Mouse (Mus musculus) left cerebral cortex, adult 6 months (tissue): ENCODE results near the gene Rnf223. TPM values are rescaled to one million over a fixed set of nuclear protein-coding genes. Genes with fewer than 3 reads are reported as not detected.

Source experiments
- long read RNA-seq, 2 experiments: library from polyadenylated mRNA; unstranded; transcript quantifications; one replicate each; pipeline ENCODE4 v2.0.0; 2019 to 2020
- polyA plus RNA-seq: library from polyadenylated mRNA; unstranded; fragments of <200 nt; fragmentation: Nextera tagmentation; gene quantifications from 2 replicates; pipeline ENCODE4 v1.2.3, GENCODE M21; 2021

The Rnf223 gene
- 0.06 and 0.13 TPM in 2 replicates for polyA plus RNA-seq
- long read RNA-seq, experiment 1, partial matches to known transcripts = 0 of 1 reads
- long read RNA-seq, experiment 1, other reads (novel, unspliced or antisense) = 1 of 1 reads
- long read RNA-seq, experiment 2, partial matches to known transcripts = 0 of 1 reads
- long read RNA-seq, experiment 2, other reads (novel, unspliced or antisense) = 0 of 1 reads

DNA sequence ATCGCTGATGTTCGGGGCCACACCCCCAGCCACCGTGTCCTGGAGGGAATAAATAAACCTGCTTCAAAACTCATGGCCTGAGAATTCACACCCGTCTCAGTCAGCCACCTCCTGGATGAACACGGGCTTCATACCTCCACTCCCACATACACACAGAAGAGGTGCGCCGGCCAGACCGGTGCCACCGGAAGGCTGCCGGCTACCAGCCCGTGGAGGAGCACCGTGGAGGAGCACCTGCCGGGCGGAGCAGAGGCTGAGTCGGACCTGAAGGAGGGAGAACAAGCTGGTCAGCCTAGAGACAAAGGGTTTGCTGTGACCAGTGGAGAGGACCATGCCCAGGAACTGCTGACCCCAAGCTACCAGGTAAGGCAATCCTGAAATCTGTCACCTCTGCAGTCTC is at the start of gene Rnf223:
TSS of gene Rnf223 (plus strand) at position 78 of the 400 bp plus-strand sequence.

DNA sequence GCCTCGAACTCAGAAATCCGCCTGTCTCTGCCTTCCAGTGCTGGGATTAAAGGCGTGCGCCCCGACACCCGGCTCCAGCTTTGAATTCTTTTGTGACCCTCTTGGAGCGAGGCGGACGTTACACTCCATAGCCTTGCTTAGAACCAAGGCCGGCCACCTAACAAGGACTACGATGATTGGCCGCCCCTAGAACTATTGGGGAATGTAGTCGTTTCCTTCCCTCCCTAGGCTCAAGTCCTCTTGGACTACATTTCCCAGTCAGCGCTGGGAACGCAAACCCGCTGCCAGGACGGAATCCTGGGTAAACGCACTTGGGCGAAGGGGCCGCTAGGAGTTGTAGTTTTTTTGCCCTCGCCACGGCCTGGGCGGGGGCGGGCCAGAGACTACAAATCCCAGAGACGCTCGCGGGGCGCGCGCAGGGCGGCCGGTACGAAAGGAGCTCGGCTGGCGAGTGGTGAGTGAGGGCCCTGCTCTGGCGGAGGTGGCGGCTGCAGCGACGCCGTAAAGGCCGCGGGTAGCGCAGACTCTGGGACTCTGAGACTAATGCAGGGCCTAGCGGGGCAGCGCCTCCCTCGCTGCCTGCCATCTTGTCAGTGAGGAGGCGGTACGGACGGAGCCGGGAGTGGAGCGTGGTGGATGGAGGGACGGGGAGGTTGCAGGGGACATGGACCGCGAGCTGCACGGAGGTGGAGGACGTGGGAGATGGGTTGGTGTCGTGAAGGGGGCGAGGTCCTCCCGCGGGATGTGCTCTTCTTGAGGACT is 20.6 kb upstream of the Rnf223 start, which contains the start of gene 9430015G10Rik:
TSS of gene 9430015G10Rik (plus strand) at position 413 of the 762 bp plus-strand sequence.

Other genes starting within 250 kb of the Rnf223 start
- 54.5 and 56.4 TPM in 2 replicates for gene Pusl1, start 238.7 kb upstream of the Rnf223 start, polyA plus RNA-seq
- 19.6 and 35.6 TPM in 2 replicates for gene Acap3, start 238.7 kb upstream of the Rnf223 start, polyA plus RNA-seq
- gene Ube2j2, start 186.7 kb upstream of the Rnf223 start, polyA plus RNA-seq = 30.5 and 85.4 TPM in 2 replicates
- gene C1qtnf12, start 168.2 kb upstream of the Rnf223 start, polyA plus RNA-seq = 32.4 and 35.5 TPM in 2 replicates
- gene B3galt6, start 137.9 kb upstream of the Rnf223 start, polyA plus RNA-seq = 21.1 and 25.1 TPM in 2 replicates
- 147 and 170 TPM in 2 replicates for gene Sdf4, start 137.6 kb upstream of the Rnf223 start, polyA plus RNA-seq
- gene Tnfrsf4, start 116.7 kb upstream of the Rnf223 start, polyA plus RNA-seq = 0.29 and 0.39 TPM in 2 replicates
- 0.38 and 0.67 TPM in 2 replicates for gene Tnfrsf18, start 104.3 kb upstream of the Rnf223 start, polyA plus RNA-seq
- not detected in 2 replicates for gene Ttll10, start 71.1 kb upstream of the Rnf223 start, polyA plus RNA-seq
- gene 9430015G10Rik, start 20.5 kb upstream of the Rnf223 start, polyA plus RNA-seq = 5.7 and 8.9 TPM in 2 replicates
- 12.9 and 13.2 TPM in 2 replicates for gene Agrn, start 67.0 kb downstream of the Rnf223 start, polyA plus RNA-seq
- gene Isg15, start 70.3 kb downstream of the Rnf223 start, polyA plus RNA-seq = 0.48 and 3.8 TPM in 2 replicates
- 1.5 and 1.6 TPM in 2 replicates for gene AW011738, start 72.8 kb downstream of the Rnf223 start, polyA plus RNA-seq
- gene Perm1, start 85.4 kb downstream of the Rnf223 start, polyA plus RNA-seq = 0.33 and 0.35 TPM in 2 replicates
- 3.7 and 15.2 TPM in 2 replicates for gene Plekhn1, start 104.3 kb downstream of the Rnf223 start, polyA plus RNA-seq
- gene Noc2l, start 105.5 kb downstream of the Rnf223 start, polyA plus RNA-seq = 11.3 and 34.1 TPM in 2 replicates
- 0.66 and 0.77 TPM in 2 replicates for gene Samd11, start 125.1 kb downstream of the Rnf223 start, polyA plus RNA-seq
- not detected in 2 replicates for gene Vmn2r-ps159, start 200.6 kb downstream of the Rnf223 start, polyA plus RNA-seq